Mouse (Mus musculus) spleen, adult 2 months (tissue): Measurements from ENCODE around the gene Gm11020. TPM values are rescaled to one million over a fixed set of nuclear protein-coding genes. Genes with fewer than 3 reads are reported as not detected.
"Not testable (repeated sequence)": the region's sequence is repeated elsewhere in the genome, so short reads cannot be mapped to it uniquely, and the experiment has no call there.

ENCODE experiments used
- DNase-seq, 2 experiments: peaks; one replicate each; pipeline versions ENCODE4 v3.0.0 to v3.0.0-alpha.2; 2012 to 2021; ENCODE audit warnings: low spot score in 2 of 2, low read depth in 1 of 2
- H3K27ac ChIP-seq: fragments of 200-500 bp; 2 replicates; pipeline ENCODE4 v1.5.1; 2012; ENCODE audit warnings: low read length, inconsistent platforms; ENCODE audit not compliant: insufficient read depth
- H3K27me3 ChIP-seq: fragments of 200-500 bp; 2 replicates; pipeline ENCODE4 v1.6.1; 2012; ENCODE audit warnings: mild to moderate bottlenecking, moderate library complexity, low read length, inconsistent platforms; ENCODE audit not compliant: control insufficient read depth, insufficient read depth
- H3K36me3 ChIP-seq: fragments of 200-500 bp; 2 replicates; pipeline ENCODE4 v1.6.1; 2012; ENCODE audit warnings: mild to moderate bottlenecking, low read length, inconsistent platforms; ENCODE audit not compliant: control insufficient read depth, insufficient read depth
- H3K4me1 ChIP-seq: fragments of 200-500 bp; 2 replicates; pipeline ENCODE4 v1.6.1; 2011; ENCODE audit warnings: inconsistent platforms; ENCODE audit not compliant: control insufficient read depth, insufficient read depth, insufficient read length
- H3K4me3 ChIP-seq: fragments of 200-500 bp; 2 replicates; pipeline ENCODE4 v1.5.1; 2011; ENCODE audit warnings: mild to moderate bottlenecking, inconsistent platforms; ENCODE audit not compliant: insufficient read depth, insufficient read length; ENCODE audit errors: extremely low read depth
- CTCF ChIP-seq: fragments of 200-500 bp; IDR thresholded peaks from 2 replicates; pipeline ENCODE4 v1.5.1; 2011; ENCODE audit warnings: mild to moderate bottlenecking, inconsistent platforms; ENCODE audit not compliant: insufficient read depth, insufficient read length, insufficient replicate concordance; ENCODE audit errors: extremely low read depth
- POLR2A ChIP-seq: fragments of 200-500 bp; IDR thresholded peaks from 2 replicates; pipeline ENCODE4 v1.6.1; 2011; ENCODE audit warnings: low read depth, low read length, inconsistent platforms
- WGBS: fragments of 180-500 bp; shearing (Covaris S2); methylation state at CpG from one replicate; pipeline ENCODE4 v1.1.7; 2018; 5-methylcytosine and 5-hydroxymethylcytosine counted together
- polyA plus RNA-seq: library from polyadenylated mRNA; depleted of rRNA; stranded (reverse); fragments of >200 nt; gene quantifications from 2 replicates; pipeline ENCODE4 v1.2.3, GENCODE M21; 2012

Gene Gm11020
- polyA plus RNA-seq, 1 experiment, result not detected

DNA sequence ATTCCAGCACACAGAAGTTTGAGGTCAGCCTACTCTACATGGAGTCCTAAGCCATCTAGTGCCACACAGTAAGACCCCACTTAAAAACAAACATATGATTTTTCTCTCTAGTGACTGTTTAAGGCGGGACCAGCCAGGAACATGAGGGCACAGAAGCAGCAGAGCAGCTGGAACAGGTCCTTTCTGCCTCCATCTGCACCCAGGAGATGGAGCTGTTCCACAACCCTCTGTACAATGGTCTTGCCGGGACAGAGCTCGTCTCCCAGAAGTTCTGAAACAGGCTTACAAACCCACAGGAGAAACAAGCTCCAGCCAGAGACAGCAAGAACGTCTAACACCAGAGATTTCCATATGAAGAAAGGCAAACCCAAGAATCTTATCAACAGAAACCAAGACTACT, 8.1 kb upstream of the Gm11020 start:
- Histone ChIP-seq H3K4me1 (no peaks in the 10 kb centered on the region), H3K4me3 (no peak overlapping the region), H3K27ac (no peak overlapping the region), H3K36me3 (no peaks in the 10 kb centered on the region), H3K27me3 (no peaks in the 10 kb centered on the region)
- 65% methylated on average over 4 of the region's 4 CpGs for WGBS
- TF ChIP-seq POLR2A, result no peak
- TF ChIP-seq CTCF, result no peak
- DNase-seq, result no peak

DNA sequence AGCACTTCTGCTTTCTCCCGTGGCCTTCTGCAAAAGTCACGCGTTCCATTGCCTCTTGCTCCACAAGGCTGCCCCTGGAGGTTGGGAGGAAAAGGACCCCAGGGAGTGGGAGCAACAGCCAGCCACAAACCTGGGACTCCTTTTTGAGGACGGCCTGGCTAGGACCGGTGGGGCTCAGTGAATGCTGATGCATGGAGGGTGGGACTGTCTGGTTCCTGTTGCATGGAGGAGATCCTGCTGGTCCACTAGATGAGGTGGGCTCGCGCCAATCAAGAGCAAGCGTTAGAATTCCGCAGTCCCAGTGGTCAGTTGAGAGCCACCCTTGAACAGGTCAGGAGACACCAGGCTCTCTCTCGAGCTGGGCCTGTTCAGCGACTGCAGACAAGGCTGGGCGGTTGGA, 563 bp downstream of the Gm11020 start, which contains the start of gene Cmtm2b:
TSS of gene Cmtm2b (plus strand) at position 301 of the 400 bp plus-strand sequence.
- not testable (repeated sequence) for H3K4me3 ChIP-seq, H3K4me1 ChIP-seq, H3K27ac ChIP-seq, DNase-seq, H3K36me3 ChIP-seq, H3K27me3 ChIP-seq
- WGBS, result 92% methylated on average over 12 of the region's 12 CpGs

DNA sequence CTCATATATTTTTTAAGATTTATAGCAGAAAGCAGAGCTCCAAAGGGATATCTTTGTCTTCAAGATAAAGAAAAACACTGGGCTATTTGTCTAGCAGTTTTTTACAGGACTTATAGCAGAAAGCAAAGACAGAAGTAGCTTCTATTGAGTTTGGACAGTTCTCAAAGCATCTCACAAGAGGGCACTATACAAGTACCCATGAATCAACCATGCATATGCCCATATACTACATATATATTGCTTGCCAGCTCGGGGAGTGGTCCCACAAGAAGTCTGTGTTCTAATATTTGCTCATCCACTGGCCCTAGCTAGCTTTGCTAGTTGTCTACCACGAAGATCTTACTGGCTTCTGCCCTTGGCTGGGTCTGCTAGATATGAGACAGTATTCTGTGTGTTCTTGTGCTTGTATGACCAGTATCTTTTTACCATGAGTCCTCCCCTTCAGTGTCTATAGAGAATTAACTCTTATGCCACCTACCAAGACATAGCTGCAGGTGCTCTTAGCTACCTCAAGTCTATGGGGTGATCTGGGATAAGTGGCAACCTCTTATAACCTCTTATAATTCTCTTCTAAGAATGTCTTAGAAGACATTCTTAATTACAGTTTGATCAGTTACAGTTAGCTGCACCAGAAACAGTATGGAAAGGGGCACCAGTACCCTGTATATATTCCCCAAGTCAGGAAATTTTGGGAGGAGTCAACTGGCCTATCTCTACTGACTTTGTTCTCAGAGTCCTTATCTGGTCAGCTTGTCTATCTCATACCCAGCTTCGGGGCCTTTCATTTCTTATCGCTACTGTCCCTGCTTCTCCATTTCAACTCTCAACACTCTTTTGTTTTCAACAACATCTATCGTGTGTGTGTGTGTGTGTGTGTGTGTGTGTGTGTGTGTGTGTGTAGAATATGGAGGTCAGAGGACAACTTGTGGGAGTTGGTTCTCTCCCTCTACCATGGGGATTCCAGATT, 11.6 kb downstream of the Gm11020 start:
- Histone ChIP-seq H3K27ac (no peak overlapping the region), H3K27me3 (no peaks in the 10 kb centered on the region), H3K4me1 (no peaks in the 10 kb centered on the region), H3K4me3 (no peak overlapping the region), H3K36me3 (no peaks in the 10 kb centered on the region)
- TF ChIP-seq POLR2A (no peak), CTCF (no peak)
- 68% methylated on average over 5 of the region's 5 CpGs for WGBS
- DNase-seq, result no peak

DNA sequence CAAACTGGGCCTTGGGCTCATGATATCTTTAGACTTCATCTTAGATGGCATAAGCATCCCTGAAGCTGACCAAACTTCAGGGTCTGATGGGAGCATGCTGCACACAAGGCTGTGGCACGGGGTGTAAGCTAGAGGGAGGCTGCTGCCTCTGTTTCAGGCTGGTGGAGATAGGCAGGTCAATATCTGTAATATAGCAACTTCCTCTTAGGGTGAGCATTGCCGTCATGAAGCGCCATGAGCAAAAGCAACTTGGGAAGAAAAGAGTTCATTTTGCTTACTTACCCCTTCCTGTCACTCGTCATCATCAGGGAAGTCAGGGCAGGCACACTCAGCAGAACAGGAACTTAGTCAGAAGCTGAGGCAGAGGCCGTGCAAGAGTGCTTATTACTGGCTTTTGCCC, 12.4 kb downstream of the Gm11020 start:
- WGBS, result 22% methylated on average over 5 of the region's 5 CpGs
- no peaks in the 10 kb centered on the region for H3K36me3 ChIP-seq
- H3K27ac ChIP-seq, result no peak overlapping the region
- H3K27me3 ChIP-seq, result no peaks in the 10 kb centered on the region
- no peak overlapping the region for H3K4me3 ChIP-seq
- DNase-seq, result no peak
- TF ChIP-seq POLR2A, result no peak
- no peak for TF ChIP-seq CTCF
- H3K4me1 ChIP-seq, result no peaks in the 10 kb centered on the region

DNA sequence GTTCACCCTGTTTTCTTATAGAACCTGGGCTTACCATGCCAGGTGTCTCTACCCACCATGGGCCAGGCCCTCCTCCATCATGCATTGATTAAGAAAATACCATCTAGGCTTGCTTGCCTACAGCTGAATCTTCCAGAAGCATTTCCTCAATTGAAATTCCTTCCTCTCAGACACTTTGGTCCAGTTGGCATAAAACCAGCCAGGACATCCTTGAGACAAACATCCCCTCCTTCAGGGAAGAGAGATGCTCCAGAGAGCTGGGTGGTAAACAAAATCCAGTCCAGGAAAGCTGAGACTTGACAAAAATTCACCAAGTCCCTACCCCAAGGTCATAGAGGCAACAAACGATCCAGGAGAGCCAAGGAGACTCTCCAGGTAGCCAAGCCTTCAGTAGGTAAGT, 12.8 kb downstream of the Gm11020 start:
- Histone ChIP-seq H3K4me3 (no peak overlapping the region), H3K27ac (no peak overlapping the region), H3K4me1 (no peaks in the 10 kb centered on the region), H3K27me3 (no peaks in the 10 kb centered on the region), H3K36me3 (no peaks in the 10 kb centered on the region)
- 84% methylated on average over 1 of the region's 1 CpGs for WGBS
- DNase-seq, result no peak
- TF ChIP-seq POLR2A, result no peak
- no peak for TF ChIP-seq CTCF

DNA sequence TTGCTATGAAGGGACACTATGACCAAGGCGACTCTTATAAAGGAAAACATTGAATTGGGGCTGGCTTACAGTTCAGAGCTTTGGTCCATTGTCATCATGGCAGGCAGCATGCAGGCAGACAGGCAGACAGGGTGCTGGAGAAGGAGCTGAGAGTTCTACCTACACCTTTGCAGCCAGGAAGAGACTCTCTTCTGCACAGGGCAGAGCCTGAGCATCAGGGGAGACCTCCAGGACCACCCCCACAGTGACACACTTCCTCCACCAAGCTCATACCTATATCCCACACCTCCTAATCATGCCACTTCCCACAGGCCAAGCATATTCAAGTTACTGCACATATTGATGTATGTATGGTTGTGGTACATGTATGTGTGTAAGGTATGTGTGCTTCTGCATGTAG, 15.4 kb downstream of the Gm11020 start:
- no peak for DNase-seq
- Histone ChIP-seq H3K4me1 (no peaks in the 10 kb centered on the region), H3K27ac (no peak overlapping the region), H3K27me3 (no peaks in the 10 kb centered on the region), H3K4me3 (no peak overlapping the region), H3K36me3 (no peaks in the 10 kb centered on the region)
- 88% methylated on average over 1 of the region's 1 CpGs for WGBS
- TF ChIP-seq CTCF (no peak), POLR2A (no peak)

DNA sequence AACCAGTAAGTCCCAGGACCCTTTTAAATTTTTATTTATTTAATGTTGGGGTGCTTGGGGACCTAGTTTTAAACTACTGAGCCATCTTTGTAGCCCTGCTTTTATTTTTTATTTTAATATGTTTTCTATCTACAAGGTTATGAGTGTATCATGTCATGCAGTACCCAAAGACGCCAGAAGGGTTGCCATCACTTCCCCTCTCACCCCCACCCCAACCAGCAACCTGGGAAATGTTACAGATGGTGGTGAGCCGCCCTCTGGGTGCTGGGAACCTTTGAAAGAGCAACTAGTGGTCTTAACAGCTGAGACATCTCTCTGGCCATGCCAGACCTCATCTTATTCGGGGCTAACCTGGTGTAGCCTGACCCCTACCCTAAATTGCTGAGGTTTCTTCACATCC, 16.5 kb downstream of the Gm11020 start:
- H3K27me3 ChIP-seq, result no peaks in the 10 kb centered on the region
- no peaks in the 10 kb centered on the region for H3K36me3 ChIP-seq
- no peak overlapping the region for H3K4me3 ChIP-seq
- no peak for DNase-seq
- H3K4me1 ChIP-seq, result no peaks in the 10 kb centered on the region
- WGBS, result 57% methylated on average over 3 of the region's 3 CpGs
- TF ChIP-seq POLR2A (no peak), CTCF (no peak)
- H3K27ac ChIP-seq, result no peak overlapping the region
